Mouse (Mus musculus): ENCODE measurements around the gene Itpkc.

- TF ChIP-seq CTCF (conservative IDR thresholded peaks at IDR 0.05; ENCODE audit: insufficient read depth, insufficient read length, low read depth, low read length) (no peak), POLR2A (IDR thresholded peaks at IDR 0.05; ENCODE audit: low read depth, low read length) (no peak)
These were observed 57.5 kb downstream of the Itpkc start for GRCm38 (mm10) chr7:27170981-27171380.

Data from kidney, adult 2 months (tissue).